In the genomic region with DNA sequence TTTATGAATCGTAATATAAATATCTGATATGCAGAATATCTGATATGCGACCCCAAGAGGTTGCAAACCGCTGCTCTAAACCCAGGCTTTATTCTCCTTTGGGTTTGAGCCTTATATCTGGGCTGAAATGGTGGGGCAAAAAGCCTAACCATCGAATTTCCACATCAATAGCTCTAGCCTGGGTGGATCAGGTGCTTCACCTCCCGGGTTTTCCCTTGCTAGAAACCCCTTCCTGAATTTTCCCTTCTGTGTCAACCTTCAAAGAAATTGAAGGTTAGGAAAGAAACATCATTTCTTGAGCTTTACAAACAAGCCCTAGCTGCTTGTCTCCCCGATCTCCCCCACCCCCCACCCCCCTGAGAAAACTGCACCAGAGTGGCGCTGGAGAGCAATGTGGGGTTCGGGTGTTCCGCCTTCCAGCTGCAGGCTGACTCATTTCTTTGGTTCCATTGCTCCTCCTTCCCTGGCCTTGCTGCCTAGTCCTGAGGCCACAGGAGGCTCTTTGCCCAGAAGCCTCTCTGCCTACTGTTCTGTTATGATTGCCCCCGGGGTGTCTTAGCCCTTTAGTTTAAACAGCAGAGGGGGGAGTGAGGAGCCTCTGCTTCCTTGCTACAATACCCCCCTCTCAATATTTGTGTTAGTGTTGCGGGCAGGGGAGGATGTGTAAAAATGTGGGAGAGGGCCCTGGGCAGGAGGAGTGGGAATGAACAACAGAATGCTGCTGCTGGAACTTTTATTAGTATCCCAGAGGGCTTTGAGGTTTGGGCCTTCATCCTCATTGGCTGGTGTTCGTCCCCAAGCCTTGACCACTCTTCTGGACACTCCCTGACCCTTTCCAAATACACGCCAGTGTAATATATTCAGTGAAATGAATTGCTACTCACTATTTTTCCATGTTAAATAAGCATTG, we compare ENCODE assay signal across 8 mouse cellular contexts. TPM values are rescaled to one million over a fixed set of nuclear protein-coding genes. Genes with fewer than 3 reads are reported as not detected.
DNase-seq lines count a peak whose midpoint lies in the region; ATAC-seq and TF ChIP-seq lines count a peak whose summit lies in the region.

No protein-coding gene starts in this region.

- no peaks in the 10 kb centered on the region for H3K36me3 ChIP-seq in testis, adult 2 months (ENCODE audit: control insufficient read depth, insufficient read depth, low read length)
- H3K36me3 ChIP-seq in liver, embryonic 13.5 days, result no peaks in the 10 kb centered on the region

- no peak overlapping the region for H3K9ac ChIP-seq in liver, embryonic 13.5 days

- no peaks in the 10 kb centered on the region for H3K9me3 ChIP-seq in liver, embryonic 13.5 days (replicated peaks)

- 38% methylated on average over 13 of the region's 13 CpGs for WGBS in liver, embryonic 13.5 days (ENCODE audit: insufficient replicate concordance)

- no peak for TF ChIP-seq CTCF in testis, adult 2 months (IDR thresholded peaks at IDR 0.05; ENCODE audit: control insufficient read depth, insufficient read depth, insufficient replicate concordance, low read depth, low read length)

- DNase-seq in testis, postnatal 10 days (ENCODE audit: low spot score), result no peak
- DNase-seq in fibroblast of lung, adult 2 months (ENCODE audit: low read depth), result peak; percentile 74
- no peak for DNase-seq in liver, embryonic 13.5 days
- DNase-seq in spleen, postnatal 4 days (ENCODE audit: low spot score in 2 of 2), result no peak
- DNase-seq in cerebellum, postnatal 14 days, result no peak
- DNase-seq in gastrocnemius, adult 8-10 months (ENCODE audit: low spot score in 2 of 2), result no peak

- H3K4me3 ChIP-seq in testis, adult 2 months (ENCODE audit: control insufficient read depth, low read depth, low read length), result peak overlapping the region; percentile 13
- H3K4me3 ChIP-seq in liver, embryonic 13.5 days (replicated peaks), result no peak overlapping the region

- peak; percentile 20; the same call in 1 of the 2 replicates for ATAC-seq in liver, embryonic 13.5 days (ENCODE audit: low read depth)
- ATAC-seq in erythroblast, adult 5-6 weeks (replicated peaks; ENCODE audit: low FRiP score, poor library complexity, severe bottlenecking), result no peak

- no peak overlapping the region for H3K27ac ChIP-seq in testis, adult 2 months (ENCODE audit: control insufficient read depth, insufficient read depth, low read depth, low read length)
- H3K27ac ChIP-seq in liver, embryonic 13.5 days, result 0 out of 2 replicates have a peak overlapping the region, but pooled peaks have one; percentile 29

- H3K4me1 ChIP-seq in testis, adult 2 months (ENCODE audit: control insufficient read depth, insufficient read depth, low read length), result peaks cover 3% of the 10 kb centered on the region
- no peaks in the 10 kb centered on the region; the same call in 1 of the 2 replicates for H3K4me1 ChIP-seq in liver, embryonic 13.5 days (replicated peaks)

- TF ChIP-seq POLR2A in testis, adult 2 months (IDR thresholded peaks at IDR 0.05; ENCODE audit: control insufficient read depth, low read depth, low read length), result no peak

- H3K4me2 ChIP-seq in liver, embryonic 13.5 days, result 0 out of 2 replicates have a peak overlapping the region, but pooled peaks have one; percentile 33

- no peaks in the 10 kb centered on the region for H3K27me3 ChIP-seq in testis, adult 2 months (ENCODE audit: control insufficient read depth, insufficient read depth, low read length)
- no peaks in the 10 kb centered on the region for H3K27me3 ChIP-seq in liver, embryonic 13.5 days

RNA-seq across cellular contexts. Expression of a gene that starts 9.5 kb away (rescaled TPM):
- polyA plus RNA-seq in testis, adult 2 months (2012; rRNA removed), result 0.04 TPM in 1 of 2 replicates, not detected in the other
- polyA plus RNA-seq in liver, embryonic 13.5 days (2015; fragmentation: Nextera tagmentation; extraction: Ambion mirVana), result 0.78 and 1.2 TPM in 2 replicates
- total RNA-seq in erythroblast, adult 5-6 weeks (2015; ENCODE audit: low replicate concordance), result not detected in 2 replicates
- total RNA-seq in erythroblast, adult 5-6 weeks (2017; ENCODE audit: low replicate concordance), result not detected in 2 replicates
- total RNA-seq in gastrocnemius, adult 8-10 months (2022), result not detected
